Mouse (Mus musculus) layer of hippocampus, adult 8-10 months (tissue): ENCODE results near the gene Cd4. TPM values are rescaled to one million over a fixed set of nuclear protein-coding genes. Genes with fewer than 3 reads are reported as not detected.
"Not testable (repeated sequence)": the region's sequence is repeated elsewhere in the genome, so short reads cannot be mapped to it uniquely, and the experiment has no call there.

Experiments used
- DNase-seq, 2 experiments: peaks; one replicate each; pipeline ENCODE4 v3.0.0; 2022; ENCODE audit warnings: low spot score in 2 of 2
- total RNA-seq, 4 experiments: library from RNA; stranded (reverse); gene quantifications; 2 replicates each; pipeline ENCODE4 v1.2.4; 2022

Gene Cd4
- total RNA-seq, 4 experiments from 2014 or later, result 0.12 to 0.38 TPM; not detected in 2

GRCm38 (mm10) chr6:124915942-124916694 lies 28.1 kb upstream of the Cd4 start:
- DNase-seq, result peak; percentile 74 to 78

DNA sequence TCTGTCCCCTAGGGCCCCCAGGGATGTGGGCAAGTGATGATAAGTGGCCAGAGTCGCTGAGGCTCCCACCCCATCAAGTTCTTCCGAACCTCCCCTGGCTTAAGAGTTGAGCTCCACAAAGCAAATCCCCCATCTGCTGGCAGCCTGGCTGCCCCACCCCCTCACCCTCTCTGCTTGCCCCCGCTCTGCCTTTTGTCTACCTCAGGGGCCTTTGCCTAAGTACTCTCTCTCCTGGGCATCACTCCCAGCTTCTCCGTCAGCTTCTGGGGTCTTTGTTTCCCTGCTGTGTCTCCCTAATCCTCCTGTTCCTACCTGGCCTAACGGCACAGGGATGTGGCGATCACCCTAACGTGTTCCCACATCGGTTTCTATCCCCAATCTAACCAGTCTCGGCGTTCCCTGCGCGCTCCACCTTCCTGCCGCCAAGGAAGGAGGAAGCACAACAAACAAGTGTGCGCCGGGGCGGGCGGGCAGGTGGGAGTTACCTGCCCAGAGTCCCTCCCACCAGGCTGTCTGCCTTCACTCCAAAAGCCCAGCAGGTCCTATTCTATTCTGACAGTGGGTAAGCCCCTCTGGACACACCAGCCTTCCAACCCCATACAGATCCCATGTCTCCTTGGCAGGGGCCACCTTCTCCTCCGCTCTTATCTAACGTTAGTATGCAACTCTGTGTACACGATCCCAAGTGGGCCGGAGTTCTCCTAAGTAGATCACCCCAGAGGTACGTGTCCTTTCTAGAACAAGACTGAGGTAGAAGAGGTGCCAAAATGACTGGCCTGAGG lies 27.3 kb upstream of the Cd4 start:
- no peak for DNase-seq

DNA sequence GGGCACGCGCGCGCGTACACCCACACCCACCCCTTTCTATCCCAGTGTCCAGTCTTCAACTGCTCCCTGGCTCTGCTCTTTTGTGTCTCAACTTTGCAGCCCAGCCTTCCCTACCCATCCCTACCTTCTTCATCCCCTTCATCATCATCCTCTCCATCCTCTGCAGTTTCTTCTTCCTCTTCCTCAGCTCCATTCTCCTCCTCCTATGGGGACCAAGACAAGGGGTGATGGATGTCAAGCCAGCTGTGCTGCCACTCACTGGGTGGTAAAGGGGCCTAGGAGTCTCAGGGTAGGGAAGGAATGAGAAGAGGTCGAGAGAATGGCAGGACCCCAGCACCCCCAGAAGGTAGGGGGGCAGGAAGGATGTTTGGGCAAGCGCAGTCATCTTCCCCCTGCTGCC lies 26.5 kb upstream of the Cd4 start:
- no peak for DNase-seq

- no peak for DNase-seq
Measured at GRCm38 (mm10) chr6:124913721-124914285, 25.8 kb upstream of the Cd4 start.

DNA sequence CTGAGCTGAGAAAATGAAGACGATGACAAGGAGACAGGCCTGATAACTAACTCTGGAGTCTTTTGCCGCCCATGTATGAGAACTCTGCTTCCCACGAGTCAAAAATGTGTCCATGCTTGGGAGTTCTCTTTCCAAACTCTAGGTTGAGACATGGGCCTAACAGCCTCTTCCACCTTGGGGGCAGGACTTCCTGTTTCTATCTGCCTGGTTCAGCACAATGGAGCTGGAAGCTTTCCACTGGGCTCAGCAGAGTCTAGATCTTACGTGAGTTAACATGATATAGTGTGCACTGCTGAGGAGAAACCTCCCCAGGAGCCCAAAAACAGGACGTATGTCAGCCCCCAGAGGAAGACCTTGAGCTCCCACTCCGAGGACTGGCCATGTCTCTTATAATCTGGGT lies 25.2 kb upstream of the Cd4 start:
- no peak for DNase-seq

DNA sequence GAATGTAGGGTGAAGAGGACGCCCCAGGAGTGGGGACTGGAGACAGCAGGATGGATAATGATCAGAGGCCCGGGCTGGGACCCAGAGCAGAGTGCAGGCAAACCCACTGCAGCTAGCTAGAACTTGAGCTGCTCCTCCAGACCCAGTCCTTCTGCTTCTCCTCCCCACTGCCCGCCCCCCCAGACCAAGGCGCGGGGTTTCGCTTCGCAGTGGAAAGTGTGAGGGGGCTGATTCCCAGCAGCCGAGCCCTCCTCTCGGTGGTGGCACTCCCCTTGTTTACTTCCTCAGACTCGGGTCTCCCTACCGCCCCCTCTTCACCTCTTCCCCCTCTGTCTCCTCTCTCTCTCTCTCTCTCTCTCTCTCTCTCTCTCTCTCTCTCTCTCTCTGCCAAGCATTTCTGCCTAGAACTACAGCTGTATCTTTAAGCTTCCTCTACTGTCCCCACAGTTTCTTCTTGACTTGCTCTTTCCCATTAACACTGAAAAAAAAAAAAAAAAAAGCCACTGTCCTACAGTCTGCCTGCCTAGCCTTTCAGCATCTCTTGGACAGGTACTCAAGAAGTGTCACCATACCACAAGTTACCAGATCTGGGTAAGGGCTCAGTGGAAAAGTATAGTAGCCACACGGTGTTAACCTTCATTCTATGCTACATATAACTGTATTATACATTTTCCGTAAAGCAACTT lies 23.7 kb upstream of the Cd4 start, which contains the start of gene Lag3:
Lag3 (minus strand) TSS at position 173 of the 686 bp plus-strand sequence.
- DNase-seq, result no peak

DNA sequence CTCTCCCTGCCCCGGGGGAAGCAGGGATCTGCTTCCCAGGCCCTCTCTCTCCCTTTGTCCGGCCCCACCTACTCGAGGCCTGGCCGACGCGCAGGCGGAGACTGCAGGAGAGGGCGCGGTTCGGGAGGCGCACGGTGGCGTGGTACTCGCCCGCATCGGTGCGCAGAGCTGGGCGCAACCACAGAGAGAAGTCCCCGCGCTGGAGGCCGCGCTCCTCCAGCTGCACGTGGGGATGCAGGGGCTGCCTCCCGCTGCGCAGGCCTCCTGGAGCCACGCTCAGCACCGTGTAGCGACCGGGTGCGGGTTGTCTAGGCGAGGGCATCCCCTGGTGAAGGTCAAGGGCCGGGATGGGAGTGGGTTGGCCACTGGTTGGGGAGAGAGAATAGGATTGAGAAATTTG lies 22.0 kb upstream of the Cd4 start:
- DNase-seq, result no peak

GRCm38 (mm10) chr6:124907767-124908166 lies 19.7 kb upstream of the Cd4 start:
- no peak for DNase-seq

DNA sequence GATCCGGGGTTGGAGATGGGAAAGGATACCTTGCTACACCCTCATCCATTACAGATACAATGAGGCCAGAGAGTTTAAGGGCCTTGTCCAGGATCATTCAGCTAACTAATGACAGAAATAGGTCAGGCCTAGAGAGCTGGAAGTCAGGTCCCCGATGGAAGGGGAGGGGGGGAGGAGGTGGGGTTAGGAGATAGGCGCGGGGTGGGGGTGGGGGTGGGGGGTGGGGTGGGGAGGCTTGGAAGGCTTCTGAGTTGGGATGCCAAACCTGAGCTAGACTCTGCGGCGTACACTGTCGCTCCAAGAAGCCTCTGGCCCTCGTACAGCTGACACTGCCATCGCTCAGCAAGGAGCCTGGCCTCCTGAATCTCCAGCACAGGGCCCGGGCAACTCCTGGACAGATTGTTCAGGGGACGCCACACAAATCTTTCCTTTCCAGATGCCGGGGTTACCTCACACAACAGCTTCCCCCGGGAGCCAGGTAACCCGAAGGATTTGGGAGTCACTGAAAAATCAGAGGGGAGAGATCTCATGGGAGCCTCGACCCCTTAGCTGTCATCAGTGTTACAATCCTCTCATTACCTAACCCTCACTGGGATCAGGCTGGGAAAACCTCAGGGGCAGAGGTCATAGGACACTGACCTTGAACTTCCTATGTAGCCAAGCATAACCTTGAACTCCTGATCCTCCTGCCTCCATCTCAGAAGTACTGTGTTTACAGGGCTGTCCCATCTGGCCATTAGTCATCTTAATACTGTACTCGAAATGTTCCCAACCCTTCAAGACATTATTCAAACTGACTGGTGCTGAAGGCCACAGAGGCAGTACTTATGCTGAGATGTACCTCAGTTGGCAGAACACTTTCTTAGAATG lies 17.2 kb upstream of the Cd4 start:
- no peak for DNase-seq

DNA sequence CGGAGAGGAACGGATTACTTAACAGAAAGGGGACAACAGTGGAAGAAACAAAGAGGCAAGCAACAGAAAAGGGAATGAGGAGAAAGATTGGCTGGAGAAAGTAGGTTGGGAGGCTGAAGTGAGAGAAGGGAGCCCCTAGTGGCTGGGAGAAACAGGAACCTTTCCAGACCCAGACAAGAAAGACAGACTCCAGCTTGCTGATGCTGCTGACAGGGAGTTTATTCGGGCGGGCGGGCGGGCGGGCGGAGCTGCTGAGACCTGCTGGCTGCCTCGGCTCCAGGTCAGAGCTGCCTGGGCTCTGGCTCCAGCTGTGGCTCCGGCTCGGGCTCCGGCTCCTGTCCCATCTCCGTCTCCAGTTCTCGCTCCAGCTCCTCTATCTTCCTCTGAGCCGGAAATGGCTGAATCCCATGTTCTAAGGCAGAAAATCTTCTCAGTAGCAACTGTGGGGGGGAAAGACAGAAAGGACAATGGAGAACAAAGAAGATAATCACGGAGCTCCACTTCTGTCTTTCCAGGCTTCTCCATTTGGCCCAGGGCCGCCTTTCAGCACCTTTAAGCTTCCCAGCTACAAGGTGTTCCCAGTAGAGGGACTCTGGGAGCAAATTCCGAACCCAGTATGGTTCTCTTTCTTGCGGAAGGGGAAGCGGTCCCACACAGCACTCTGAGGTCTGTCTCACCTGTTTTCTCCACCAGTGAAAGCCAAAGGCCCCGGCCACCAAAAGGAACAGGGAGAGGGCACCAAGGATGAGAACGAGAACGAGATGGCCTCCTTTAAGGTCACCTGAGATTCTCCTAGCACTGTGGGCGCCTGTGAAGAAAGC lies 16.4 kb upstream of the Cd4 start:
- peak; percentile 75 to 77 for DNase-seq

- DNase-seq, result peak; percentile 88 to 93
Measured at GRCm38 (mm10) chr6:124903580-124904151, 15.6 kb upstream of the Cd4 start.

DNA sequence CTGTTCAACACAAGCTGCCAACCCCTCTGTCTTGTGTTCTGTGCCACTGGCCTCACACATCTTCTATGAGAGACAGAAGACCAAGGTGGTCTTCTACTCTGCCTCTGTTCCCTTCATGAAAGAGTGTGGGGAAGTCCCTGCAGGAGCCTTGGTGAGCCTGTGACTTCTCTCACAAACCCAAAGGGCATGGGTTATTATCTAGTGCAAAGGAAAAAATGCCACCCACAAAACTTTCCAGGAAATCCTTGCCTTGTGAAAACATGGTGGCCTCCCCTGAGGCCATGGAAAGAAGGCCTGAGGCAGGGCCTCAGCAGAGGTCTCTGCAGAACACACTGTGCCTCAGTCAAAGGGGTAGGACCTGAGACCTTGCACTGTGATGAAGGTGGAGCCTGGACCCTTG lies 13.8 kb upstream of the Cd4 start:
- DNase-seq, result no peak

GRCm38 (mm10) chr6:124900801-124901480 lies 12.9 kb upstream of the Cd4 start:
- no peak for DNase-seq

GRCm38 (mm10) chr6:124900056-124900800 lies 12.2 kb upstream of the Cd4 start:
- no peak for DNase-seq

DNA sequence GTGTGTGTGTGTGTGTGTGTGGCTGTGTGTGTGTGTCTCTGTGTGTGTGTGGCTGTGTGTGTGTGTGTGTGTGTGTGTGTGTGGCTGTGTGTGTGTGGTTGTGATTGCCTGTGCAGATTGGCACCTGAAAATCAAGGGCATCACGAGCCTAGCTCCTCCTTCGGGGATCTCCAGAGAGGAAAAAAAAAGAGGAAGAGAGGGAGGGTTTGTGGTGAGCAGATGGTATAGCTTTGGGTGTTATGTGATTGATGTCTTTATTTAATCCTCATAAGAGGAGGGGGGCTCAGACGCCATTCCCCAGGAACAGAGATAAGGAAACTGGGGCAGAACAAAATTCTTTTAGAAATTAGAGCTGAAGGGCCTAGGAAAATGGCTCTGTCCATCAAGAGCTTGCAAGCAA lies 10.3 kb upstream of the Cd4 start:
- no peak for DNase-seq

GRCm38 (mm10) chr6:124894113-124894512 lies 6.1 kb upstream of the Cd4 start:
- DNase-seq, result not testable (repeated sequence)

- no peak for DNase-seq
Measured at GRCm38 (mm10) chr6:124890997-124891396, 3.0 kb upstream of the Cd4 start.

GRCm38 (mm10) chr6:124888555-124889125 lies 619 bp upstream of the Cd4 start:
- DNase-seq, result no peak
